Mouse (Mus musculus): ENCODE results near the gene H6pd.

The H6pd gene

DNA sequence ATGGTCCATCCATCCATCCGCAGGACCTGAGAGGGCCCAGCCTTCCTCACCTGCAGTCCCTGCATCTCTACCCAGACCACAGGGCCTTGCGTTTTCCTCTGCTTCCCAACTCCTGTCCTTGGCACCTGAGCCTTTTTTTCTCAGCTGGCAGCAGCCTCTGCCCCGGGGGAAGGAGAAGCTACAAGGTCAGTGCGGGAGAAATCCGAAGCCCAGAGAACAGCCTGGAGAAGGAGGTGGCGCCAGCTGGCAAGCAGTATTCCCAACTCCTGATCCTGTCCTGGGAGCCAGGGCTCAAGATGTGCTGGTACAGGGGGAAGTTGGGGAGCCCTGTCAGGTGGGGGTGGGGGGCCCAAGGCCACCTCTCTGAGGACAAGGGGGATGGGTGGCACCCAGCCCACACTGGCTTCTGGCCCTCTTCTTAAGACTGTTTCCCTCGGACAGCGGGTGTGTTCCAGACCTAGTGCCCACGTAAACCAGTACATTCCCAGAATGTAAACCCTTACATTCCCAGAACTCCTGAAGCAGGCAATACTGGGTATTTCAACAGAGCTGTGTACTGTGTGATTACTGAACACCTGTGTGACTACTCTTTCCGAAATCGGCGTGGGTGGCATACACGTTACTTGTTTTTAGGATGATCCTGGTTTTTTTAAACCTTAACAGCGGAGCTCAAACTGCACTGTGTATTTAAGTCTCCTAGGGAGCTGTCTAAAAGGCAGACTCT, 9.9 kb downstream of the H6pd start:
- no peak for DNase-seq (ENCODE audit: low read depth)

DNA sequence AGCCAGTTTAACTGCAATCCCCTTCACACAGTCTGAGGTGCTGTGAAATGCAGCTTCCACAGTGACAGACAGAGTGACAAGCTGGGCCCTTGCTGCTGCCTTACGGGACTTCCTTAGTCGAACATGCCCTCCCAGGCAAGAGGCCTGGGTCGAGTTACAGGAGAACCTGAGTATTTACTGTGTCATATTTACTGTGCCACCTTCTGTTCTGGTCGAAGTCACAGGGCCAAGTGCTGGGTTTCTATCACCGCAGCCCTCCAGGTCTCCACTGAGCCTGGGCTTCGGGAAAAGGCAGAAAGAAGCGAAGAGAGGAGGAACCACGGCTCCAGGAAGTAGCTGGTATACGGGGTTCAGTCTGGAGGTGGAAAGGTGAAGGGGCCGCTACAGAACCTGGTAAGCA, 10.8 kb downstream of the H6pd start:
- DNase-seq (ENCODE audit: low read depth) = peak; percentile 48

DNA sequence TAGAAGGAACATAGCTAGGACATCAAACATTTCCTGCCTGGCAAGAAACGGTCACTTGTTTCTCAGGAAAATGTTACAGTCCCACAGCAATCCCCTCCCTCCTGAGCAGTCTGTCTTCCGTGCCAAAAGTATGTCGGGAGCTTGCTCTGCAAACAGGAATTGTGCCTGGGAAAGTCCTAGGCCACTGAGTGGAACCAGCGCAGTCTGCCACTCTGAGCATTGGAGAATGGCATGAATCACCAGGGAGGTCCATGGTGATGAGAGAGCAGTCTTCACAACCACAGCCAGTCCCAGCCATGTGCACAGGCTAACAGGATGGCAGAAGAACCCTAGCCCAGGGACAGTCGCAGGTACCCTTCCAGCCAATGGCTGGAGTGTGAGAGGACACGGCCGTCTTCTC, 12.4 kb downstream of the H6pd start:
- DNase-seq (ENCODE audit: low read depth) = no peak

DNA sequence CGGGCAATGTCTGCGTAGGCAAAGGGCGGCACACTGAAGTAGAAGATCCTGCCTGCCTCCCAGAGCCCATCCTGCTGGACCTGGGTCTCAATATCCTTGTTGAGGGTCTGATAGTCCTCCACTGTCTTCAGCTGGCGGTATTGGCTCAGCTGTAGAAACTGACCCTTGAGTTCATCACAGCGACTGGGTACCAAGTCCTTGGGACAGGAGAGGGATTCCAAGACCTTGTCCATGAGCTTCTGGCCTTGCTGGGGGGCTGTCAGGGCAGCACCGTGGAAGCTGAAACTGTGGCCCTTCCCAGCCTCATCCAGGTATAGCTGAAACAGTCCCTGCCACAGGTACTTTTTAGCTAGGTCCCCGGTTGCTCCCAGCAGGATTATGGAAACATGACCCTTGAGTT, 12.9 kb downstream of the H6pd start:
- no peak for DNase-seq (ENCODE audit: low read depth)

DNA sequence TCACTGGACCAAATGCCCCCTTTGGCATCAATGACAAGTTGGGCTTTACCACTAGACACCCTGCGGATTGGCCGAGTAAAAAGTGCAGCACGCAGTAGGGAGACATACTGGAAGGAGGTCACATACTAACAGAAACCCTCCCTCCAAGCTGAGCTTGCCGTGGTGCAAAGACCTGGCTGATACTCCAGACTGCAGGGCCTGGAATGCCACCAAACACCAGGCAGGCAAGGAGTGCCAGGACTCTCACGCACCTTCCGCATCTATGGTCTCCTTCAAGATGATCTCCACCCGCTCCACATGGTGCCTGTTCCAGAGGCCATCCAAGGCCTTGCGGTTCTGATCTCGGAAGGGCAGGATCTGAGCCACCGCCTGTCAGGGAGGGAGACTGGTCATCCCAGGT, 14.6 kb downstream of the H6pd start:
- DNase-seq (ENCODE audit: low read depth) = no peak

DNA sequence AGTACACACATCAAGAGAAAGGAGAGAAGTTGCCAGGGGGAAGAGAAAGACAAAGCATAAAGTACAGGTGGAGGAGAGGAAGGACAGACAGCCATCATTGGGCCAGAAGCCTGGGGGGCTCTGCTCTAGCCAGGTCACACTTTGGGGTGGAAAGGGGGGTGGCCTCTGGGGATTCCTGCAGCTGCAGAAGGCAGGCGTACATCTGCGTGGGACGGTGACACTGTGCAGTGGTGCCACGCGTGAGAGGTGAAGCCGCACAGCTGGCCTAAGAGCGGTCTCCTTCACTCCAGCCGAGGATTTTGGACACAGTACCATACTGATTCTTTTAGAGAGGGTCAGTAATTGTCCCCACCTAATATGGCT, 16.2 kb downstream of the H6pd start:
- no peak for DNase-seq (ENCODE audit: low read depth)

DNA sequence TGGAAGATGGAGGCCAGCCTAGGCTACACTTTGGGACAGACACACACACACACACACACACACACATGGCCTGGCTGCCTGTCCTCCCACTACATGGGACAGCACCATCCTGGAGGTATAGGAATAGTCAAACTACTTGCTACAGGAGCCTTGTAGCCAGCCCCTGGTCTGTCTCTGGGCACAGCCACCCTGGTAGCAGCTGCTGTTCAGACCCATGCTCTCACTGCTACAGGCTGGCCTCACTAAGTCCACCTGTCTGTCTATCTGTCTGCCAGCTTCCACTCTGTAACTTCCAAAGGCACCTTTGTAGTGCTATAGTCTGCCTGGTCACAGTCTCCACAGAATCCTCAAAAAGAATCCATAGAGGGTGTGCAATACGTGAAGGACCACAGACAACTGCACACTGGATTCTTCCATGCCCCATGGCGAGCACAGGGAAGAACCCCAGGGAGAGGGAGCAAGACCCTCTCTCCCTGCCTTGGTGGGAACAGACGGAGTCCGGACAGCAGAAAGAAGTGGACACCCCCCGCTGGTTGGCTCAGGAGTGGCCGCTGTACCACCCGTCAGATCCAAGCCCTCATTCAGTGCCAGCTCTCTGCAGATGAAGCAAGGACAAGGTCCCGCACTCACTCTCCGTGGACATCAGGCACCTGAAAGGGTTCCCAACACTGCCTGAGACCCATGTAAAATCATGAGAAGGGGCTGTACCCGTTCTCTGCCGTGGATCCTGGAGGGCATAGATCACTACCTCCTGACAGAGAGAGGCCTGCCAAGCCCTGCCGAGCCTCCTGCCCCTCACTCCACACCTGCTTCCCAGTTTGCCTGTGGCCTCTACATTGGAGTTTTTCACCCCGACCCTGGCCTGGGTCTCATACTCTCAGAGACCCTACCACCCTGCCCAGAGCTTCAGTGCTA, 16.8 kb downstream of the H6pd start:
- no peak for DNase-seq (ENCODE audit: low read depth)

DNA sequence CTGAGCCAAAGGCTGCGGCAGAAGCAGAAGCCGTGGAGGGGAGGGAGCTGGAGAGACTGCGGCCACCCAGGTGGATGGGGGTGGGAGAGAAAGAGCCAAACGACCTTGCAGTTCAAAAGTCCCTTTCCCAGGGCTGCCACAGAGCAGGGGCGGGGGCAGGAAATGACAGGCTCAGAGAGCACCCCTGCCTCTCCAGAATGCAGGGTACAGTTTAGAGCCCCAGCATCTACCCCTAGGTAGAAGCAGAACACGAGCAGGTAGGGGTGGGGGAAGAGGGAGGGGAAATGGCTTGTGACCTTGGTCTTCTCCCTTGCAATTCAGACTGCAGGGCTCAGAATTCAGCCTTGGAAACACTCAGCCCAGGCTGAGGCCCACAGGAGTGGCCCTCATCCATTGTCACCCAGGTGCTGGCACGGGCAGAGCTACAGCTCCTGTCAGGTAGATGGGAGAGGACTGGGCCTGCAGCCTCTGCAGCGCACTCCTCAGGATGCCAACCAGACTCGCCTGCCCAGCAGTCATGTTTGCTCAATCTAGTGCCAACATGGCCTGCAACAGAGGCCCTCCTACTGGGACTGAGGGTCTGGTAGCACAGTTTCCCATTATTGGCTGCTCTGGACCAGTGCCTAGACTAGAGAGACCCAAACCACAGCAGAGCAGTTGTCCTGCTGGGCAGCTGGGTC, 17.7 kb downstream of the H6pd start:
- DNase-seq (ENCODE audit: low read depth) = peak; percentile 65

DNA sequence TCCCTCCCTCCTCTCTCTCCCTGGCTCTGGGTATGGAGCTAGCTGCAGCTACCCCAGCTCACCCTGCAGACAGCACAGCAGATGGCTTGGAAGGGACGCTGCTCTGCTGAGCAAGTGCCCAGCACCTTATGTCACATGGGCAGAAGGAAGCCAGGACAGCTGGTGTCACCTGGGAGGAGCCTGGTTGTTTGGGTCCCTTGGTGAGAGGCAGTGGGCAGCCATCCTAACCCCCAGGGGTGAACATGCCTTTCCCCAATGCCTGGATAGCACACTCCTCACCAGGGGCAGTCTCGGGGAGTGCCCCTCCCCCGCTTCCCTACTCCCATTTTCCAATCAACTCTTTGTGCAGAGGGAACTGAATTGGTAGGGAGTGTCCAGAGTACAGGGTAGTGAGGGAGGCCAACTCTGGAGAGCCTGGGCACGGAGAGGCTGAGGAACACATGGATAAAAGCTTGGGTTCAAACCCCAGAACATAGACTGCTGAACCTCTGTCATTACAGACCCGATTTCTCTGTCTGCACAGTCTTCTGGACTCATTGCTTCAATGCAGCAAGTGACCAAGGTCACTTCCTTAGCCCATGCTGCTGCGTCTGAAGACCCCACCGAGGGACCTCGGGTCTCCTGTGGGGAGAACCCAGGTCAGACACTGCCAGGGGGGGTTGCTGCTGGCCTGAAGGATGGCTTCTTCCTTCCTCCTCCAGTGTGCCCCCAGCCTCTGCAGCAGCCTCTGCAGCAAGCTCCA, 18.4 kb downstream of the H6pd start:
- no peak for DNase-seq (ENCODE audit: low read depth)

DNA sequence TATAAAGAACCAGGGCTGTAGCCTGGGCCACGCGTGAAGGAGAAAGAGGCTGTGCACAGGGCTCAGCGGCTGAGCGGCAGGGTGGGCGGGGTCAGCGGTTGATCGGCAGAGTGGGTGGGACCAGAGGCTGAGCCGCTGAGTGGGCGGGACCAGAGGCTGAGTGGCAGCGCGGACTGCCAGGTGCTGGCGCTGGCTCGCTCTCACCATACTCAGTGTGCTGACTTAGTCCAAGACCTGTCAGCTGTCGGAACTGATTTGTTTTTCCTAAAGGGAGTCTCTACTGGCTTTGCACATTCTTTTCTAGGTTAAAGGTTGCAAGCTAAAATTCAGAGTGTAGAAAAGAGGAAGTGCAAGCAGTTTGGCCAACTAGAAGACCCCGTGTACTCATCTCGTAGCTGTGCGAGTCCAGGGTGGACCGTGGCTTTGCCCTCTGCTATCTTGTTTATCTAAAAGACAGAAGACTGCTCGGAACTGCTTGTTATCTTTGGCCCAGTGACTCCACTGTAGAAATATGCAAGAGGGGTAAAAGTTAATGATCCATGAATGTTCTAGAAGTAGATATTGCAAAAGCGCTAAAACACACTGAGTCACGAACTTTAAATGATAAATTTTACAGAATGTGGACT, 19.8 kb downstream of the H6pd start:
- DNase-seq (ENCODE audit: low read depth) = peak; percentile 92

DNA sequence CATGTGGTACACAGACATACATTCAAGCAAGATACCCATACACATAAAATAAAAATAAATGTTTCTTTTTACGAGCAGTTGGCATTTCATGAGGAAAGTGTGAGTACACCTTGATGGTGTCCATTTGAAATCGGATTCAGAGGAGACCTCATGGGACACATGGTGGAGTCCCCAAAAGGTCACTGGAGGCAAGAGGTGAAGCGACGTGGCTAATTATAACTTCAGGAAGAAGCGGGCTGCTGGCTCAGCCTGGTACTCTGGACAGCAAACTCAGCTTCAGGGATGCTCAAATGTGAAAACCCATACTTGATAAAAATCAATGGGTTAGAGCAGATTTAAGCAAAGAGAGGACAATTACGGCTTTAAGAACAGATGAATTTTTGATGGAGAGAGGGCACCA, 20.5 kb downstream of the H6pd start:
- no peak for DNase-seq (ENCODE audit: low read depth)

DNA sequence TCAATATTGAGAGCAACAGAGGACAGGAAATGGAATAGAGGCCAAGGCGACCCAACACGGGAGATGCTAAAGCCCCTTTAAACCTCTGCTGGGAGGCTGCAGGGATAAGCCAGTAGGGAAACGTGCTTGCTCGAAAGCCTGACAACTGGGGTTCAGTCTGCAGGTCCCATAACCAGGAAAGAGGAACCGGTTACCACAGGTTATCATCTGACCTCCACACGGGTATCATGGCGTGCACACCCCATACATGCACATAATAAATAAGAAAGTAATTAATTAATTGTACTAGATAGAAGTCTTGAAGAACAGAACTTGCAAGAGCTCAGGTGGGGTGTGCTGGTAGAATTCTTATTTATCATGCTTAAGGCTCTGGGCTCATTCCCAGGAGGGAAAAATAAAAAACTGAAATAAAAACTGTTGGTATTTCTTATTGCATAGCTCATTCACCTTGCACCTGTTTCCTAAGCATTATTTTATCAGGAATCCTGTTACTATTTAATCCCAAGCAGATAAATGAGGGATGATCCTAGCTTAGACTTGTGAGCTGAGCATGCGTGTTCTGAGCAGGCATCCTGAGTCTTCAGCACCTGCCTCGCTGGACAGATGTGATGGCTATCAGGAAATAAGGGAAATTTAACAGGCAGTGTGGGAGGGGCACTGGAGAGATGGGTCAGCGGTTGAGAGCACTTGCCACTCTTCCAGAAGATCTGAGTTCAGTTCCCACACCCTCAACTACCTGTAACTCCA, 22.0 kb downstream of the H6pd start:
- no peak for DNase-seq (ENCODE audit: low read depth)

DNA sequence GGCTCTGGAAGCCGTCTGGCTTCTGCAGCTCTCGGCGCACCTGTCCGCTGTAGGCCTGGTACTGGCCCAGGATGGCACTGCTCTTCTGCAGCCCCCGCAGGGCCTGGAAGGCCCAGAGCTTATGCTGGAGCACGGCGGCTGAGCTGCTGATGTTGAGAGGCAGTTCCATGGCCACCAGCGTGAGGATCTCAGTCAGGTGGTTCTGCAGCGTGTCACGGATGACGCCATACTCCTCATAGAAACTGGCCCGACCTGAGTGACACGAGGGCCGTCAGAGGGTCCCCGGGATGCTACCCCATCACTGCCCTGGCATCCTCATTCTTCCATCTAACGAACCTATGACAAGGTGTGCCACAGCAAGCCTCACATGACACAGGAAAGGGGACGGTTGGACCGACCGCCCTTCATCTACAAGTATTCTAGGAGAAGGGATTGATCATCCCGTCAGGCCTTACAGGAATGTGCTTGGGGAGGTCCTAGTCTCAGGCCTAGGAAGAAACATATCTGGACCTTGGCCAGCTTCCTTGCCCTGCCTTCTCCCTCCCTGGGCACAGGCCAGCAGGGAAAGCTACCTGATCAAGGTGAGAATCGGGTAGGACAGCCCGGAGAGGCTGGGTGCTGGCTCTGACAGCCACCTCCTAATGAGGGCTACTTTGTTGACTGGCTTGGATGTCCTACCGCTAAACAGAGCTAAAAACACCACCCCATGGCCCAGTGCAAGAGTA, 24.7 kb downstream of the H6pd start:
- DNase-seq (ENCODE audit: low read depth) = no peak

DNA sequence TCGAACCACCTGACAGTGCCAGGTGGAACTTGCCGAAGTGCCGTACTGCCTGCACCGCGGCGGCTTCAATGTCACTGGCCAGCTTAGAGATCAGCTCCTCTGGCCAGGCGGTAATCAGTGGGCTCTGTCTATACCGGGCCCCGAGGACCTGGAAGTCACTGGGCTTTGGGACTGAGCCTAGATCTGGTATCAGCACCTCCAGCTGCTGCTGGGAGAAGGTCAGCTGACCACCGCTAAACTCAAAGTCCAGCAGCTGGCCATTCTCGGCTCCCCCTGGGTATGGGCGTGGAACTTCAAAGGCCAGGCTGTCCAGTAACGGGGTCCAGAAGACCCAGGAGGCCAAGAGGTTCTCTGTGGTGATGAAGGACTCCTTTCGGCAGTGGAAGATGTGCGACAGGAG, 26.7 kb downstream of the H6pd start:
- no peak for DNase-seq (ENCODE audit: low read depth)

DNA sequence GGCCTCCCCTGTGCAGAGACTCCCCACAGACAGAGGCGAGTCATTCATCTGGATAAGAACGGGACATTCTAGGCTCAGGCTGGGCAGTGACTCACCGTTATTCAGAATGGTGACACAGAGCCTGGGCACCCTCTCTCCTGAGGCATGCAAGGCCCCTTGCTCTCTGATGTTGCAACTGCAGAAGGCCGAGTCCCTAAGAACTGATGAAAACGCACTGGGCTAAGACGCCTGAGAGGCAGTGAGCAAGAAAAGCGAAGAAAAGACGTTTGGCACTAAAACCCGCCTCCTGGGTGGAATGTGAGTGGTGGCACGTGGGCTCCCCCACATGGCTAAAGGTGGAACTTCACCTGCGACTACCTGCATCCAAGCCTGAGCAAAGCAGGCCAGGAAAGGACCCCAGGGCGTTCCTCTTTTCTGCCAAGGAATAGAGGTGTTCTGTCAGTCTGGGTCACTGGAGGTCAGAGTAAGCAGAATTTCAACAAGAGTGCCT, 29.0 kb downstream of the H6pd start:
- DNase-seq (ENCODE audit: low read depth) = peak; percentile 88

DNA sequence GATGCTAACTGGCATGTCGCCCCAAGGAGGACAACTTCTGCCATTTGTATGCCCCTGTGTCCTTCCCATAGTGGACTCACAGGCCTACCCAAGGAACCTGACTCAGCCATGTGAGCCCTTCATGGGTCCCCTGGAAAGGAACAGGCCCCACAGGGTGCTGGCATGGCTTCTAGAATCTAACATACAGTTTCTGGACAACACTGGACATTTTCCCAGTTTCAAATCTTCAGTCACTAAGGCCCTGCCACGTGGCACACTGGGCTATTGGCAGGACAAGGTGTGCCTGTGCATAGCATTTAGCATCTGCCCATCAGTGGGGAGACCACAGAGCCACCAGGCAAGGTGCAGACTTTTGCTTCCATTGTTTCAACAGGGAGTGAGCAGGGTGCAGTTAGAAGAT, 30.0 kb downstream of the H6pd start:
- no peak for DNase-seq (ENCODE audit: low read depth)

DNA sequence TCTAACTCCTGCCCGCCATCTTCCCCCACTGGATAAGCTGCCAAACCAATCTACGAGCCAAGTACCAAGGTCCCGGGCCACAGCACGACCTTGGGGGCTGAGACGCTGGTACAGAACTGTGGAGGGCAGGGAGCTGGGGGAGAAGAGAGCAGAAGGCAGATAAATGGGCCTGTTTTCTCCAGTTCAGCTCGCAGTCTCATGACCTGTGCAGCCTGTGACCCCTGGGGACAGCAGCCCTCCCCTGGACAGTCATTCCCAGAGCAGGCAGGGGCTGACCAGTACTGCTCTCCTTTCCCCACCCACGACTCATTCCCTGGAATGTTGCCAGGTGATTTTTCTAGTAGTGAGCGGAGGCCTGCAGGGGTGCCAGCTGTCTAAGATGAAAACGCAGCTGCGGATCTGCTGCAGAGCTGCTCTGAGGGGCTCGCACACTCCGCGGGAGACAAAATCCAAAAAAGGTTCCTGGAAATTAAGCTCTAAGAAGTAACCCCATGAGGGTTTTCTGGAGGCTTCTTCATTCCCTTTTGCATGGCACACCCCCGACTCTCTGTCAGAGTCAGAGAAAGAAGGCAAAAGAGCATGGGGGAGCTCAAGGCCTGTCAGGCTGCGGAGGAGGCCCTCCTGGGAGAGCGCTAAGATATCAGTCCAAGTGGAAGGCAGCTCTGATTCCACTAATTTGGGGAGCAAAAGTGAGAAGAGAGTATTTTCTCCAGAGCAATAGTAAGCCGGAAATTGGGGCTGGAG, 30.9 kb downstream of the H6pd start:
- no peak for DNase-seq (ENCODE audit: low read depth)

DNA sequence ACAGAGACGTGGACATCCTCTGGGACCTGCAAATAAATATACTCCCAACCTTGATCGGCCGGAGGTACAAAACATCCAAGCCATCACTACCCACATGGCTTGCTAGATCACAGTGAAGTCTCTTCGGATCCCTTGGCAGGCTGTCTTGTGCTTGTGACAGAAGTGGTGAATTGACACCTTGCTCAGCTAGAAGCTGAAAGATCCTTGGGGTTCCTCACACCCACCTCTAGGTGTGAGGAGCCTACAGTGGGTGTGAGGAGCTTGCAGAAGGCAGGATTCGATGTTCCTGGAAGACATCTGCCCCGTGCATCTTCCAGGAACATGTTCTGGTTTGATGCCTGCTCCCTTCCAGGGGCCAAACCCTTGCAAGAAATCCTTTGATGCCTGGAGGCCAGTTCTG, 31.6 kb downstream of the H6pd start:
- DNase-seq (ENCODE audit: low read depth) = no peak

DNA sequence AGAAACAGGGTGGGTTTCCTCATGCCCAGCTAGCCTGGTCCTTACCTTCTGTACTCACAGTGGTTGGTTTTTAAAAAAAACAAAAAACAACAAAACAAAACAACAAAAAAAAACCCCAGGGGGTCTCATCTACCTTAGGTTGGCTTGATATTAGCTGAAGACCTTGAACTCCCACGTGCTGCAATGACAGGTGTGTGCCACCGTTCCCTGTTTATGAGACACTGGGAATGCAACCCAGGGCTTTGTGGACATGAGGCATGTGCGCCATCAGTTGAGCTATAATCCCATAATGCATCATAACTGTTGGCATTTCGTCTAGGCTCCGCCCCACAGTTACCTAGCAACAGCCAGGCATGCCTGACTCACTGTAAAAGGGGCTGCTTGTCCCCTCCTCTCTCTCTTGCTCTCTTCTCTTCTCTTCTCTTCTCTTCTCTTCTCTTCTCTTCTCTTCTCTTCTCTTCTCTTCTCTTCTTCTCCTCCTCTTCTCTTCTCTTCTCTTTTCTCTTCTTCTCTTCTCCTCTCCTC, 33.0 kb downstream of the H6pd start:
- no peak for DNase-seq (ENCODE audit: low read depth)
